Mouse (Mus musculus): Measurements from ENCODE around the gene Hist2h2ab.
"Not testable (repeated sequence)": the region's sequence is repeated elsewhere in the genome, so short reads cannot be mapped to it uniquely, and the experiment has no call there.

Gene Hist2h2ab

DNA sequence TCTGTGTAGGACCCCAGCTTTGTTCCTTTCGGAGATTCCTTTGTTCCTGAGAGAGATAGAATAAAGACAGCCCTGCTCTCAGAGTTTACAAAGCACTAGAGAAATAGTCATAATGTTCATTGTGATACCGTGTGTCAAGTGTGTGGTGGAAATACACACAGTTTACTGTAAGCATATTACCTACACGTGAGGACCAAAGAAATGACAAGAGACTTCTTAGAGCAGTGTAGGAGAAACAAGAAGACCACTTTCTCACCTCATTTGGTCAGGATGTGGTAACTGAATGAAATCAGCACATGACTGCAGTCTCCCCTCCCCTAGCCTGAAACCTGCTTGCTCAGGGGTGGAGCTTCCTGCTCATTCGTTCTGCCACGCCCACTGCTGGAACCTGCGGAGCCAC is 21.5 kb upstream of the Hist2h2ab start:
- DNase-seq (ENCODE audit: extremely low spot score) = no peak

DNA sequence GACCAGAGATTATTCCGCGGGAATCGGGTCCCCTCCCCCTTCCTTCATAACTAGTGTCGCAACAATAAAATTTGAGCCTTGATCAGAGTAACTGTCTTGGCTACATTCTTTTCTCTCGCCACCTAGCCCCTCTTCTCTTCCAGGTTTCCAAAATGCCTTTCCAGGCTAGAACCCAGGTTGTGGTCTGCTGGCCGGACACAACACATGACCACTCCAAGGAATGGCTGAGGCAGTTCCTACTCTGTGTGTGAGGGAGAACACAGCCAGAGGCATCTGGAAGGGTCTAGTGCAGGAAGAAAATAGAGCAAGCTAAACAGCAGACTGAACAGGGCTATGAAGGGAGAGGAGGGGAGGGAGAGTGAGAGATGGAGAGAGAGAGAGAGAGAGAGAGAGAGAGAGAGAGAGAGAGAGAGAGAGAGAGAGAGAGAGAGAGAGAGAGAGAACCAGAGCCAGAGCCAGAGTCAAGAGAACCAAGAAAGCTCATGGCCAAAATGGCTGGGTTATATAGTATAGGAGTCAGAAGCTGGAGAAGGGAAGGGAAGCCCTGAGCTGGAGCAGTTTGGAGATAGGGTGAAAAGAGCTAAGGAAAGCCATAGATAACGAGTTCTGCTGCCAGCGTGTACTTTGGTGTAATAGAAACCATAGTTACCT is 20.9 kb upstream of the Hist2h2ab start:
- DNase-seq (ENCODE audit: extremely low spot score) = not testable (repeated sequence)

DNA sequence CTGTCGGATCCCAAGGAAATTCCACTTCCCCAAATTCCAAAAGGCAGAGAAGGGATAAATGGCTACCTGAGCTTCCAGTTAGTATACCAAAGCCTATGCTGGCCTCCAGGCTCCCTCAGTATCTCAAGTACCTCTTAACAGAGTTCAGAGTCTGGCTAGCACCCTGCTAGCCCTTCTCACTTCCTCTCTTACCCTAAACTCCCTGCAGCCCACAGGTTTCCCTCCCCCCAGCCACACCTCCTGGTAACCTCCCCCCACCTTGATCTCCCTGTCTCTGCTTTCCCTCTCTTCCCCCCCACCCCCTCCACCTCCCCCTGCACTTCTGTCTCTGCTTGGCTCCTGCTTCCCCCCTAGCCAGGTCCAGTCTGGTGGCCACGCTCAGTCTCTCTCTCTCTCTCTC is 19.9 kb upstream of the Hist2h2ab start:
- DNase-seq (ENCODE audit: extremely low spot score) = no peak

DNA sequence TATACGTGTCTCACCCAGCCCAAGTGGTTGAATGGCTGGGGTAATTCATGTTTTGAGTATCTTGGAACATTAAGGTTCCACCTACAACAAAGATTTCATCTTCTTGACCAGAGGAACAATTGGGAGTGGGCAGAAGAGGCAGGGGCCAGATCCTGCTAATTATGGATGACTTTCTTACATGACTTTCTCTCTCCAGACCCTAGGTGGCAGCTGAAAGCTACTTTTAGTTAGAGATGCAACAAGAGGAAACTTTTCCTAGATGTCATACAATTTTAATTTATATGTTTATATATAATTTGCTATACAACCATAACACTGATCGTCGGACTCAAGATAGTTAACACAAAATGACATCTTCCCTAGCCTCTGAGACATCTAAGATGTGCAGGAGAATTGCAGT is 11.8 kb upstream of the Hist2h2ab start:
- no peak for DNase-seq (ENCODE audit: extremely low spot score)

DNA sequence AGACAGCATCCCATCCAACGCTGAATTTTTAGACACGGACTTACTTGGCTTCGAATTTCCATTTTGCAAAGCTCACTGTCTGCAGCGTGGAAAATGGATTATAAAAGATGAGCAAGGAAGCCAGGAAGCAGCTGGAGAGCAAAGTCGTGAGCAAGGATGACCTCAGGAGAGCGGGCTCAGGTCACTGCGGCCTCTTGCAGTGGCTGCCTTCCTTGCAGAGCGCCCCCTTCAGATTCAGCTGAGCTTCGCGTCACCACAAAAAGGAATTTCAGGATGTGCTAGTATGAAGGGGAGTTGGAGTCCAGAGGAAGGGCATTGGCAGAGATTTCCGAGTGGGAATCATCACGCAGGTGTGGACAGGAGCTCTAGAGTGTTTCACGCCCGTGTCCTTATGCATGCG is 10.4 kb upstream of the Hist2h2ab start:
- no peak for DNase-seq (ENCODE audit: extremely low spot score)

DNA sequence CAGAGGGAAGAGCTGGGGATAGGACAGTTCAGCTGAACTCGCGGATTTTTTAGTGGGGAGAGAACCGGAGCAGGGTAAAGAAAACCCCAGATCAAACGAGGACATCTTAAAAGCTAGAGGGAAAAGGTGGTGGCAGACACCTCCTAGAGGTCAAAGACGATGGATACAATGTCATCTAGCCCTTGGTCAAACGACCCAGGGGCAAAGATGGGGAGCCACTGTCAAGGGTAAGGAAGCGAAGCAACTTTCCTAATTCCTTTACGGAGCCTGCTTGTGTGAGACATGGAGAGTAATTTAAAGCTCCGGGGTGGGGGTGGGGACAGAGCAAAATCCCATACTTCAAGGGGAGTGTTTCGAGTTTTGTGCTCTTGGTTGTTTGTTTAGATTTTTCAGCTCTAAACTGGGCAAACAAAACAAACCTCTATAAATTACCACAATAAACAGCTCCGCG is 449 bp upstream of the Hist2h2ab start:
- DNase-seq (ENCODE audit: extremely low spot score) = no peak

DNA sequence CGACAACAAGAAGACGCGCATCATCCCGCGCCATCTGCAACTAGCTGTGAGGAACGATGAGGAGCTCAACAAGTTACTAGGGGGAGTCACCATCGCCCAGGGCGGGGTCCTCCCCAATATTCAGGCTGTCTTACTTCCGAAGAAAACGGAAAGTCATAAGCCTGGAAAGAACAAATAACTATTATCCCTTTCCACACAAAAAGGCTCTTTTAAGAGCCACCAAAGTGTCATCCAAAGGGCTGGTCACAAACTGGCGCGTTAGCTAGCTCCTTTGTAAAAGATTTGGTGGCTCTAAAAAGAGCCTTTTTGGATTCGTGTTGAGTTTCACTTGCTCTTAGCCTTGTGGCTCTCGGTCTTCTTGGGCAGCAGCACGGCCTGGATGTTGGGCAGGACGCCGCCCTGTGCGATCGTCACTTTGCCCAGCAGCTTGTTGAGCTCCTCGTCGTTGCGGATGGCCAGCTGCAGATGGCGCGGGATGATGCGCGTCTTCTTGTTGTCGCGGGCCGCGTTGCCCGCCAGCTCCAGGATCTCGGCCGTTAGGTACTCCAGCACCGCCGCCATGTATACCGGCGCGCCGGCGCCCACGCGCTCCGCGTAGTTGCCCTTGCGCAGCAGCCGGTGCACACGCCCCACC is 583 bp downstream of the Hist2h2ab start:
- peak; percentile 82 for DNase-seq (ENCODE audit: extremely low spot score)

DNA sequence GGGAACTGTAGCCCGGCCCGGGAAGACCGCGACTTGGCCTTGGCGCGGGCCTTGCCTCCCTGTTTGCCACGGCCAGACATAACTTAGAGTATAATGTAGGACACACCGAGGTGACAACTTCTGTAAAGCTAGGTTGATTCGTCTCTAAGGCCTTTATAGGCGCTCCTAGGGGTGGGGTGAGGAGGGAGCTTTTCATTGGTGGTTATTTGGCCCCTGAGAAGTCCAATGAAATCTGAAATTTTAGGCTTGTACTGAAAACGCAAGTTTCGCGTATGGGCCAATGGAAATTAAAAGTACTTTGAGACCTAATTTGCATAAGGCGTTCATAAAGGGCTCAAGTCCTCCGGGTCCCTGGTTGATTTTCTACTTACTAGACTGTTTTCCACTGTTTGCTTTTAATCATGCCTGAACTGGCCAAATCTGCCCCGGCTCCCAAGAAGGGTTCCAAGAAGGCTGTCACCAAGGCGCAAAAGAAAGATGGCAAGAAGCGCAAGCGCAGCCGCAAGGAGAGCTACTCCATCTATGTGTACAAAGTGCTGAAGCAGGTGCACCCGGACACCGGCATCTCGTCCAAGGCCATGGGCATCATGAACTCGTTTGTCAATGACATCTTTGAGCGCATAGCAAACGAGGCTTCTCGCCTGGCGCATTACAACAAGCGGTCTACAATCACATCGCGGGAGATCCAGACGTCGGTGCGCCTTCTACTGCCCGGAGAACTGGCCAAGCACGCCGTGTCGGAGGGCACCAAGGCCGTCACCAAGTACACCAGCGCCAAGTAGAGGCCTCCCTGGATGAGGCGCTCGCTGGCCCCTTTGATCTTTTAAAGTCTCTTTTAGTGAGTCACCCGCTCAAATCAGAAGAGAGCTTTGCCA is 1.3 kb downstream of the Hist2h2ab start, which contains the start of the genes Hist2h2ac and Hist2h2be:
Gene Hist2h2ac (minus strand): TSS at position 116 of the 875 bp plus-strand sequence.
Gene Hist2h2be (plus strand): TSS at position 355 of the 875 bp plus-strand sequence.
- DNase-seq (ENCODE audit: extremely low spot score) = peak; percentile 94

DNA sequence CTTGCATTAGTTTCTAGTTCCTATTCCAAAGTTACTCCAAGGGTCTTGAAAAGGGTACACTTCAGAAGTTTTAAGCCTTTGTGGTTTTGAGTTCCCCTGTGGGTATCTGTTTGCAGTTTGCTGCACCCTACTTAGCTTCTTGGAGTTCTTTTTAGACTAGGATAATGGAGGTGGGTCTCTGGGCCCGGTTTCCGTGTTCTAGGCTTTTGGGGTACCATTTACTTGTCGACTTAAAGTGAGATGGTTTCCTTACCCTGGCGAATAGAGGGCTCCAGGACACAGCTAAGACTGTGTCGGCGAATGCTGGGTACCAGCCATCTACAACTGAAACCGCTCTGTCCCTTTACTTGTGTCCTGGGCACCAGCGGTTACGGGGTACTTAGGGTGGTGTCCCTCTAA is 2.0 kb downstream of the Hist2h2ab start:
- DNase-seq (ENCODE audit: extremely low spot score) = no peak

DNA sequence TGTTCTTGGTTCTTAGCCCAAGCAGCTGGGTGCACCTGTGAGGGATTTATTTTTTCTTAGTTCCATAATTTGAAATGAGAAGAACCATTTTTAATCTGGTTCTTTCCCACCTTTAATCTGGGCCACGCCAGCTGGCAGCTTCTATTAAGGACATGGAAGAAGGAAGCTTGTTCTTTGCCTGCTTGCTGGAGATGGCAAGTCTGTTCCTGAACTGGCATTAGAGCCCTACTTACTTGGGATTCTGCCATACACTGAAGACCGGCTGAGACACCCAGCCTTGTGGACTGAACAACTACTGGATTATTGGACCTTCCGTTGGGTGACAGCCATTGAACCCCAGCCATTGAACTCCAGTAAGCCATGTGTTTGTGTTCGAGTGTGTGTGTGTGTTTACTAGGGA is 3.1 kb downstream of the Hist2h2ab start:
- DNase-seq (ENCODE audit: extremely low spot score) = no peak

DNA sequence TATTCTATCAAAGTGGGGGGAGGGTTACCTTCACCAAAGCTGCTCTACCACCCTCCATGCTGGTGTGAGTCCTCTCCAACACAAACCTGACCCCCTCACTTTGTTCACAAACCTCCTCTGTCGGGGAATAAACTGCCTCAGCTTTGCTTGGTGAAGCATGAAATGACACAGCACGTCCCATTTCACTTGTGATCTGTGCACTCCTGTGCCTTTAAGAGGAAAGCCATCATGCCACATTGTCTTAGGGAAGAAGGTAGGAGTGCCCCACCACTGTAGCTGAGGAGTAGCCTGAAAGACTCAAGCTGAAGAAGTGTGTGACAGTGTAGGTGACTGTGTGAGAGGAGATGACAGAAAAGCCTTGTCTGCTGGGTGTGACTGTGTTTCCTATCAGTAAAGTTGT is 5.8 kb downstream of the Hist2h2ab start:
- DNase-seq (ENCODE audit: extremely low spot score) = no peak

DNA sequence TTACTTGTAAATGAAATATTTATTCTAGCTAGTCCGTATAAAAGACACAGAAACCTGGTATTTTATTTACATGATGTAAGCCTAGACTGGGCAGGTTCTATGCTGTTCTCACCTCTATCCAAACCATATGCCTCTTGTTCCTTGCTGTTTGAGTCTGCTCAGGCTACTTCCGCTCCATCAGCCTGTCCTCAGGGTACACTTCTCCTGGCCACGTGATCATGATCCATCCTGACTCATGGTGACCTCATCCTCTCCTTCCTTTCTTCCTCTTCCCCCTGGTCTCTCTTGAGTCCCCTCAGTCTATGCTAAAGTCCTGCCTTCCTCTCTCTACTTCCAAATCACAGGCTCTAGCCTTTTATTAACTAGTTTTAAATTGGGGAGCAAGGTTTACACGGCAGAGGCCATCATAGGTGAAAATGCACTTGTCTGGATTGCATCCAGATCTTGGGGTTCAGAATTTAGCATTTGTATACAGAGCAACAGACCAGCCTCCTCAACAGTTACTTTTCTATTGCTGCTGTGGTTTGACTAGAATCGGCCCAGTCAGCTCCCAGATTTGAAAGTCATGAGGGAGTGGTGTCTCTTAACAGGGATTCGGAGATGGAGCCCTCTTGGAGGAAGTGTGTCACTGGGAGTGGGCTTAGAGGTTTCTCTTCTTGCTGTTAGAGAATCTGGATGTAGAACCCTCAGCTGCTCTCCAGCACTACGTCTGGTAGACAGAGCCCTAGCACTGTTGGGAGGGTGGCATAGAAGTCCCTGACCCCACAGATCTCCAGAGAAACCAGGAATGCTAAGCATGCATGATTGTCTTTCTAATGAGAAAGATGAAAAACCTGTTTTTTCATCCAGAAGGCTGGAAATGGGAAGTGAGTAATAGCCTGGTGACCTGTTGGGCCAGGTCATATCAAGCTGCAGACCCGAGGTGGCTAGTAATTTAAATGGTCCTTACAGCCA is 7.3 kb downstream of the Hist2h2ab start:
- no peak for DNase-seq (ENCODE audit: extremely low spot score)

DNA sequence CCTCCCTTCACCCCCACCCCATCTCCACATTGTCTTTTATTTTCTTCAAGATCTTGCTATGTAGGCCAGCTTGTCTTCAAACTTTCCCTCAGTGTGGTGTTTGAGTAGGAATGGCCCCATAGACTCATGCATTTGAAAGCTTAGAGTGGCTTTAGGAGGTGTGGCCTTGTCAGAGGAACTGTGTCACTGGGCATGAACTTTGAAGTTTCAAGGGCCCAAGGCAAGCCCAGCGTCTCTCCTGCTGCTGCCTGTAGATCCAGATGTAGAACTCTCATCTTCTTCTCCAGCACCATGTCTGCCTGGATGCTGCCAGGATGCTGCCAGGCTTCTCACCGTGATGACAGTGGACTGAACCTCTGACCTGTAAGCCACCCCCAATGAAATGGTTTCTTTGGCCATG is 9.2 kb downstream of the Hist2h2ab start:
- no peak for DNase-seq (ENCODE audit: extremely low spot score)

DNA sequence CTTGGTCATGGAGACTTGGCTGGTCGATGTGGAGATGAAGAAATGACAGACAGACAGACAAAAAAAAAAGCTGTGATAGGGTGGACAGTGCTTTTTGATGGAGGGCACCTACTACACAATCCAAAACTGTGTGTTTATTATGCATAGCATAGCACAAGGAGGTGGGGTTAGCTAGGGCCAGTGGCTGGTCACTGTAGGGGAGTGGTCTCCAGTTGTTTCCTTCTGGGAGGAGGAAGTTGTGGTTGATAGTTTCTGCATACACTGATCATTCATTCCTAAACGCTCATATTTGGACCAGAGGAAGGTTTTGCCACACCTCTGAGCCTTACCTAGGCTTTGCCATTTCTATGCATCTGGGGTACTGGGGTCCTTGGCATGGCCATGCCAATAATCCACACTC is 10.7 kb downstream of the Hist2h2ab start:
- DNase-seq (ENCODE audit: extremely low spot score) = no peak

DNA sequence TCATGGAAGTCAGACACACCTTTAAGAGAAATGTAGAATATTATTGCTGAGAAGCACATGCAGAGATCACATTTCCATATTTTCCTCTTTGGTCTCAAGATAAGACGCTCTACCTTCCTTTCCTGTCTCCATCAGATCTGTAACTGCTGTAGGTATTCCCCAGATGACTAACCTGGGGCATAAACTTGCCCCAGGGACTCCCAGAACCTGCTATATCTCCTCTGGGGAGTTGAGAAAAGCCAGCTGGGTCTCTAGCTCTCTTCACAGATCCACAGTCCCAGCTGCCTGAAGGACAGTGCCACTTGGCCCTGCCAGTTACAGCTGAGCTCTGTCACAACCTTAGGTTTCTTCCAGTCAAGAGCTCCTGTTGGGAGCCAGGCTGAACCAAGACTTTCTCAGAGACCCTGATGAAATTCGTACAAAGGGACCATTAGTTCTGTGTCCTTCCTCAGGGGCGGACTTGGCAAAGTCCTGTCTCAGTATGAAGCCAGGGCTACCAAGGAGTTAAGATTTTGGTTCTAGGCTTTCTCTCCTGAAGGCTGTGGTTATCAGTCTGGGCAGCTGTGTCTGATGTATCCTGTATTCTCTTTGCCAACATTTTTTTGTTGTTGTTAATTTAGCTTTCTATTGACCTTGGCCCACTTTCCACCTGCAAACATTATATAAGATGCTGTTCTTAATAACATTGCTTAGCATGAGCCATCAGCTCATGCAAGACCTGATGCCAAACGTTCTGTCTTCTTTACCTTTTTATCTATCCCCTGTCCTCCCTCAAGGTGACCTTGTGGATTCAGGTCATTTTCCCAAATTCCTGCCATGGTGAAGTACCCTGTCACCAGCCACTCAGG is 11.5 kb downstream of the Hist2h2ab start:
- DNase-seq (ENCODE audit: extremely low spot score) = no peak

DNA sequence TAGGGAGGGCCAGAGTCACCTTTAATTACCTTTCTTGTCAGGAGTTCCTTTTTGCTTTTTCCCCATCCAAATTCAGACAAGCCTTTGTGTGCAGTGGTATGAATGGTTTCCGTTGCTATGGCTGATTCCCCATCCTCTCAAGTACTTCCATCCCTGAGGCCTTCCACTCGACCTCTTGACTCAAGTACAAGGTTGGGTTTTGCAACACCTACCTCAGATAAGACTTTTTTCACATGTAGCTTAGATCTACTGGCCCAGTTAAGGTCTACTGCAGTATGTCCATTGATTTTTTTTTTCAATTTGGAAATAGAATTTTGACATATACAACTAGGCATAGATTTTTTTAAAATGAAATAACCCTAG is 12.1 kb downstream of the Hist2h2ab start:
- DNase-seq (ENCODE audit: extremely low spot score) = no peak

DNA sequence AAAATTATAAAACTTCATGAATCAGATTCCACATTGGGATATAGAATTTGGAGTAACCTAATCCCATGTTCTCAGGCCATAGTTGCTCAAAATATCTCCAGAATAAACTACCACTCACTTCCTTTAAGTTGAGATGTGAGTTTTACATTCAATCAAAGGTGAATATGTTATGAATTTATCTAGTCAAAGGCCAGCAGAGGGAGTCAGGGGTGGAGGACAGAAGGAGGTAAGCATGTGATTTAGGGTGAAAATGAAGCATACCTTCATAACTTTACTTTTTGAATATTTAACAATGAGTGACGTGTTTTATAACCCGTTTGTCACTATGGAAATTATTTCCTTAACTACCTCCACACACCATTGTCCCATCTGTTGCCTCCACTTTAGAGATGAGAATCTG is 15.2 kb downstream of the Hist2h2ab start:
- DNase-seq (ENCODE audit: extremely low spot score) = no peak

DNA sequence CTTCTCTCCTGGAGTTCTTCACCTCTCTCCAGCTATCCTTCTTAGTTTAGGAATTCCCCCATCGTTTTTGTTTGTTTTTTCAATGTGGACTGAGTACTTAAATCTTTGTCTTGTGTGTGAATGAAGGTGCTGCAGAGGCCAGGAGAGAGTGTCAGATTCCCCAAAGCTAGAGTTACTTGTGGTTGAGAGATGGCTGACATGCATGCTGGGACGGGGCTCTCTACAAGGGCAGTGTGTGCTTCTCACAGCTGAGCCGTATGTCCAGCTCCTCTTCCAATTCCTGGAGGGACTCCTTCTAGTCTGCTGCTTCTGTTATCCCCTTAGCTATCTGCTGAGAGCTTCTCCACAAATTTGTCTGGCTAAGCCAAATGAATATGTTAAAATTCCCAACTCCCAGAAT is 16.2 kb downstream of the Hist2h2ab start:
- no peak for DNase-seq (ENCODE audit: extremely low spot score)

DNA sequence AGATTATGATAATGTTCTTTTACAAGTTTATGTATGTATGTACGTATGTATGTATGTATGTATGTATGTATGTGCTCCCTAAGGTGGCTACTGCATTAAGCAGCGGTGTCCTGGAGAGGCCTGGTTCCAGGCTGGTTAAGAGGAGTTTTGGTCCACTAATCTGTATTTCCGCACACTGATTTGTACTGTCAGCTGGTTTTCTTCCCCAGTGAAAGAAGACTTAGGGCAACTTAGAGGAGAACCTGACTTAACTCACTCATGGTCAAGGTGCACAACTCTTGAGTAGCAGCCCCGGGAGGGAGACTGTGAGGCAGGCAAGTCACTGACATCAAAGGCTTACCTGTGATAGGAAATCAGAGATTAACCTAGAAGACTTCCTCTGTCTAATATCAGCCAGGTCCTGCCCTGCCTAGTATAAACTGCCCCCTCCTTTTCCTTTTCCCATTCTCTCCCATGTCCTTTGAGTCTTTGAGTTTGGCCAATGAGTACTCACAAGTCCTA is 17.2 kb downstream of the Hist2h2ab start:
- DNase-seq (ENCODE audit: extremely low spot score) = no peak

DNA sequence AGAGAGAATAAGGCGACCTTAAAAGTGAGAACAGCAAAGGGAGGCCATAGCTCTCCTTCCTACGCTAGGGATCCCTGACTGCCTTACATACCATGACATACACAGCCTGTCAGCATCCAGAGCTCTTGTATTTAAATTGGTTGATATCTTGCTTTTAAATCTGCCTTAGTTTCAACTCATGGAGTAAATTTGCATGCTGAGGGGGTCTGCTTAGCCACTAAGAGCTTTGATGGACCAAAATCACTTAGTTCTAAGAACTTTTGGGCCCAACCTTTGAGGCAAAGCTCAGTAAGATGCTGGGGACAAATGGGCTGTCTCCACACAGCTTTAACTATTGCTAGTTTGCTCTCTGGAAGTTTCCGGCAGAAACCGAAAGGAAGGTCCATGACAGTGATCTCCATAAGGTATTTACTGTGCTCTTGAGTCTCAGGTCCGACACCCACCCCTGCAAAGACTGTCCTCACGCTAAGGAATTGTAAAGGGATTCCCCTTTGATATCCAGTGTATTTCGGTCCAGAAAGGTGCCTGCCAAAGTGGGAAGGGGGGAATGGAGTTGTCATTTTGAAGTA is 17.8 kb downstream of the Hist2h2ab start:
- peak; percentile 75 for DNase-seq (ENCODE audit: extremely low spot score)

All from embryo, embryonic 9.5 days (tissue).